Mouse (Mus musculus) Muller cell, postnatal 12 days (primary cell): Measurements from ENCODE around the gene 2310034G01Rik.

ENCODE experiments used
- DNase-seq: peaks from one replicate; pipeline ENCODE4 v3.0.0-alpha.2; 2015; ENCODE audit errors: inconsistent ontology term

The 2310034G01Rik gene

DNA sequence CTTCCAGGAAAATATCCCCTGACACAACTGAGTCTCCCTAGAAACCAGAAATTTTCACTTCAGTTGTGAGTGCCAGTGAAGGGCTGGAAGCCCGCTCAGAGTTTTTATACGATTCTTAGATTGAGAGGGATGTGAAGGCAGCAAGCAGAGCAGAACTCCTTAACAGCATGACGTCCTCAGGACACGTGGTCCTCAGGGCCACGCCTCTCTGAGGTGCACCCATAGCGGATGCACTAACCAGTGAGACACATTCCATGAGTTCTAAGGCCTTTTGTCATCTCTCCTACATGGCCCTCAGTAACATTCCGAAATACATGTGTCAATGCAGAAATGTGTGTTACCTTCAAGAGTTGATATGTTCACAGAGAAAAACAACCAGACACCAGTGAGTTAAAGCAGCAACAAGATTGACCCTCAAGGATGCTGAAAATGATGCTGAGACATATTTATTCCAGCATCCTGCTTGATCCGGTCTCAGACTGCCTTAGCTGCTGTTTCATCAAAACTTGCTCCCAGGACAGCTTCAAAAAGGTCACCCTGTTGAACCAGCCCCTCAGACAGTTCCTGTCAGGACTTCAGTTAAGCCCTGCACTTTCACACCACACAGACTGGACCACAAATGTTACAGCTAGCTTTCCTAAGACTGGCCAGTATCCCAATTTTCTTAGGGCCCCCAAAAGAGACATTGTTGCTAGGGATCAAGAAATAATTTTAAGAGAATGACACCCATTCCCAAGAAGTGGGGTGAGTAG is 49.6 kb downstream of the 2310034G01Rik start:
- DNase-seq = no peak
